Mouse (Mus musculus) forebrain, embryonic 16.5 days (tissue): Measurements from ENCODE around the gene Nr1h2. TPM values are rescaled to one million over a fixed set of nuclear protein-coding genes. Genes with fewer than 3 reads are reported as not detected.
A peak's percentile ranks its signal among the peaks of the same experiment; 100 is the strongest.

Experiments used
- ATAC-seq: fragments of 200-750 bp; cut with Nextera tagmentation; 2 replicates; pipeline ENCODE4 v1.8.0; 2017; ENCODE audit warnings: mild to moderate bottlenecking, moderate library complexity
- H3K27ac ChIP-seq: fragments of 300-500 bp; sonication (generic); 2 replicates; pipeline ENCODE4 v1.5.1; 2014; ENCODE audit warnings: low read length, control low read depth
- H3K27me3 ChIP-seq: fragments of 300-500 bp; sonication (generic); replicated peaks from 2 replicates; pipeline ENCODE4 v1.6.1; 2014; ENCODE audit warnings: low read length; ENCODE audit not compliant: control insufficient read depth, insufficient read depth
- H3K36me3 ChIP-seq: fragments of 300-500 bp; sonication (generic); 2 replicates; pipeline ENCODE4 v1.6.1; 2014; ENCODE audit not compliant: control insufficient read depth, insufficient read depth
- H3K4me1 ChIP-seq: fragments of 300-500 bp; sonication (generic); replicated peaks from 2 replicates; pipeline ENCODE4 v1.6.1; 2014; ENCODE audit warnings: low read length; ENCODE audit not compliant: control insufficient read depth, insufficient read depth
- H3K4me2 ChIP-seq: fragments of 300-500 bp; sonication (generic); 2 replicates; pipeline ENCODE4 v1.6.1; 2014; ENCODE audit warnings: mild to moderate bottlenecking, low read length, control low read depth
- H3K4me3 ChIP-seq: fragments of 300-500 bp; sonication (generic); replicated peaks from 2 replicates; pipeline ENCODE4 v1.5.1; 2014; ENCODE audit warnings: mild to moderate bottlenecking, low read length, control low read depth
- H3K9ac ChIP-seq: fragments of 300-500 bp; sonication (generic); replicated peaks from 2 replicates; pipeline ENCODE4 v1.6.1; 2014; ENCODE audit warnings: low read depth, low read length, control low read depth
- H3K9me3 ChIP-seq: fragments of 300-500 bp; sonication (generic); 2 replicates; pipeline ENCODE4 v1.6.1; 2016; ENCODE audit warnings: low read length; ENCODE audit not compliant: control insufficient read depth
- WGBS: fragments of 180-500 bp; shearing (Covaris S2); extraction: QIAGEN DNeasy Blood & Tissue Kit; methylation state at CpG from one replicate; pipeline ENCODE4 v1.1.7; 2014; 5-methylcytosine and 5-hydroxymethylcytosine counted together
- polyA plus RNA-seq: library from polyadenylated mRNA; unstranded; fragments of >200 nt; fragmentation: Nextera tagmentation; extraction: Ambion mirVana; gene quantifications from 2 replicates; pipeline ENCODE4 v1.2.1, GENCODE M21; 2015

The Nr1h2 gene
- polyA plus RNA-seq, 1 experiment from 2014 or later = 69.8 TPM

DNA sequence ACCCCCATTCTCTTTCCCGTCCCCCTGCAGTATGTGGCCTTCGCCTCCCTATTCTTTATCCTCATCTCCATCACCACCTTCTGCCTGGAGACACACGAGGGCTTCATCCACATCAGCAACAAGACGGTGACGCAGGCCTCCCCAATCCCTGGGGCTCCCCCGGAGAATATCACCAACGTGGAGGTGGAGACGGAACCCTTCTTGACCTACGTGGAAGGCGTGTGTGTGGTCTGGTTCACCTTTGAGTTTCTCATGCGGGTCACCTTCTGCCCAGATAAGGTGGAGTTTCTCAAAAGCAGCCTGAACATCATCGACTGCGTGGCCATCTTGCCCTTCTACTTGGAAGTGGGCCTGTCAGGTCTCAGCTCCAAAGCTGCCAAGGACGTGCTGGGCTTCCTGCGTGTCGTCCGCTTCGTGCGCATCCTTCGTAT is 41.4 kb upstream of the Nr1h2 start:
- H3K4me1 ChIP-seq = peaks cover 39% of the 10 kb centered on the region
- H3K4me3 ChIP-seq = no peak overlapping the region
- H3K9me3 ChIP-seq = no peaks in the 10 kb centered on the region
- 94% methylated on average over 20 of the region's 20 CpGs for WGBS
- peaks cover 16% of the 10 kb centered on the region; the same call in 1 of the 2 replicates for H3K27me3 ChIP-seq
- no peak for ATAC-seq
- no peak overlapping the region for H3K27ac ChIP-seq
- H3K4me2 ChIP-seq = no peak overlapping the region
- H3K9ac ChIP-seq = no peak overlapping the region
- no peaks in the 10 kb centered on the region for H3K36me3 ChIP-seq

DNA sequence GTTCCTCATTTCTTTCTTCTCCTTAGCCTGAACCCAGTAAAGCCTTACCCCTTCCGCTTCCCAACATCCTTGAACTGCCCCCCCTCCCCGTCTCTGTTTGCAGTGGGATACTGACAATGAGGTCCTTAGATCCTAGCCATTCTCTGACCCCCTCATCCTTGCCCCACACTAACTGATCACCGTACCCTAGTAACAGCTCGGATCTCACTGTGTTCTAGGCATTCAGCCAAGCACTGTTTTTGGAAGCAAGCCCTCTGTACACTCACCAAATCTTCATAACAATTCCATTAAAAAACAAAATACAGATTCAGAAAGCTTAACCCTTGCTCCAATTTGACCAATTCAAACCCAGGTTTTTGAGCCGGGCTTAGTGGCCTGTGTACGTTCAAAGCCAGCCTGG is 40.5 kb upstream of the Nr1h2 start:
- no peaks in the 10 kb centered on the region for H3K9me3 ChIP-seq
- peak overlapping the region; percentile 73 for H3K9ac ChIP-seq
- H3K4me1 ChIP-seq = peaks cover 47% of the 10 kb centered on the region
- H3K4me3 ChIP-seq = peak overlapping the region; percentile 58
- peak overlapping the region; percentile 61 for H3K27ac ChIP-seq
- H3K4me2 ChIP-seq = peak overlapping the region; percentile 59
- peaks cover 16% of the 10 kb centered on the region; the same call in 1 of the 2 replicates for H3K27me3 ChIP-seq
- H3K36me3 ChIP-seq = no peaks in the 10 kb centered on the region
- ATAC-seq = no peak
- WGBS = 17% methylated on average over 6 of the region's 6 CpGs

DNA sequence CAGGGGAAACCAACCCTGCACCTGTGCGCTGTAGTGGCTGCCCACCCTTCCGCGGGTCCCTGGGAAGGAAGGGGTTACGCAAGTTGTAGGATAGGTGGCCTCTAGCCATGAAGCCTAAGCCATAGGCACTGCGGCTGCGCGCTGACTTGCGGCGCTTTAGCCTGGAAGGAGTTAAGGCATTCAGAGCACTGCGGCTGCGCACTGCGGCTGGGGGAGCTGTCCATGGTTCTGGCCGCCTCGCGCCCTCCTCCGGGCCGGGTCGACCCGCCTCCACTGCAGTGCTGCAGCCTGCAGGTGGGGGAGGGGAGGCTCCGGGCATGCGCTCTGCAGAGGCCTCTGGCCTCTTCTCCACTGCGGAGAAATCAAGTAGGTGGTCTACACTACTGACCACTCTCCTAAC is 40.0 kb upstream of the Nr1h2 start:
- Histone ChIP-seq H3K9me3 (no peaks in the 10 kb centered on the region), H3K27ac (peak overlapping the region; percentile 61), H3K4me2 (peak overlapping the region; percentile 59), H3K4me3 (peak overlapping the region; percentile 58), H3K27me3 (peaks cover 16% of the 10 kb centered on the region; the same call in 1 of the 2 replicates), H3K36me3 (no peaks in the 10 kb centered on the region), H3K9ac (peak overlapping the region; percentile 73), H3K4me1 (peaks cover 49% of the 10 kb centered on the region)
- under 1% methylated on average over 22 of the region's 22 CpGs for WGBS
- ATAC-seq = peak; percentile 27

DNA sequence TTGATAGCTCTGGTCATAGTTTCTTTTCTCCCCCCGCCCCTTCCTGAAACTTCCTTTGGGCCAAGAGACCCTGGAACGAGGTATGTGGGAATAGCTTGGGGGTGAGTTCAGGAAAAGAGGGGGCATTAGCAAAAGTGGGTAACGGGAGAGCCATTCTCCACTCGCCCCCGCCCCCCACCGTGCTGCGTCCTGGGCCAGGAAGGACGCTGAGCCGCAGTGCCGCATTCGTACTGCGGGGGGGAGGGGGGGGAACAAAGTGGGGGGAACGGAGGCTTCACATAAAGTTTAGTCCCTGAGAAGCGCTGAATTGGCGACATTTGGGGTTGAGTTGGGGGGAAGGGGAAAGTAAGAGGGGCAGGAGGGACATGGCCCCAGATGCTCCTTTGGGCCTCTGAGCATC is 39.3 kb upstream of the Nr1h2 start:
- no peak overlapping the region for H3K9ac ChIP-seq
- H3K4me3 ChIP-seq = peak overlapping the region; percentile 8; the same call in 1 of the 2 replicates
- 2% methylated on average over 13 of the region's 15 CpGs for WGBS
- H3K27me3 ChIP-seq = peaks cover 20% of the 10 kb centered on the region
- peaks cover 56% of the 10 kb centered on the region for H3K4me1 ChIP-seq
- no peaks in the 10 kb centered on the region for H3K9me3 ChIP-seq
- no peak for ATAC-seq
- H3K4me2 ChIP-seq = peak overlapping the region; percentile 59
- H3K27ac ChIP-seq = no peak overlapping the region
- H3K36me3 ChIP-seq = no peaks in the 10 kb centered on the region

DNA sequence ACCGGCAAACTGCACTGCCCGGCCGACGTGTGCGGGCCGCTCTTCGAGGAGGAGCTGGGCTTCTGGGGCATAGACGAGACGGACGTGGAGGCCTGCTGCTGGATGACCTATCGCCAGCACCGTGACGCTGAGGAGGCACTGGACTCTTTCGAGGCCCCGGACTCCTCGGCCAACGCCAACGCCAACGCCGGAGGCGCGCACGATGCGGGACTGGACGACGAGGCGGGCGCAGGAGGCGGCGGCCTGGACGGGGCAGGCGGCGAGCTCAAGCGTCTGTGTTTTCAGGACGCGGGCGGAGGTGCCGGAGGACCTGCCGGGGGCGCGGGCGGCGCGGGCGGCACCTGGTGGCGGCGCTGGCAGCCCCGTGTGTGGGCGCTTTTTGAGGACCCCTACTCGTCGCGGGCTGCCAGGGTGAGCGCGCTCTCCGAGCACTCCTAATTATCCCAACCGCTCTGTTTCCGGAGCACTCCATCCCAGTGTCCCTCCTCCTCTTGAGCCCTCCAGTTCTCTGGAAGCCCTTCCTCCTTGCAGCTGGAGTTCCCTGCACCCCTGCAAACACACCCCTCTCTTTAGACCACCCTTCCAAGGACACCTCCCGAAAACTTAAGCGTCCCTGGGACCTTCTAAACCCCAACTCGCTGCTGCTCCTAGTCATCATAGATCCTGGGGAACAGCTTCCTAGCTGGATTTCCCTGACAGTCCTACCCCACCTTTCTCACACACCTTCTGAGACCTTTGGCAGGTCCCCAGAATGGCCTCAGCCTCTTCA is 37.8 kb upstream of the Nr1h2 start:
- Histone ChIP-seq H3K4me3 (peak overlapping the region; percentile 67), H3K27me3 (peaks cover 28% of the 10 kb centered on the region), H3K9ac (peak overlapping the region; percentile 64), H3K9me3 (no peaks in the 10 kb centered on the region), H3K4me1 (peaks cover 67% of the 10 kb centered on the region), H3K27ac (no peak overlapping the region), H3K36me3 (no peaks in the 10 kb centered on the region), H3K4me2 (peak overlapping the region; percentile 96)
- ATAC-seq = no peak
- under 1% methylated on average over 60 of the region's 60 CpGs for WGBS

DNA sequence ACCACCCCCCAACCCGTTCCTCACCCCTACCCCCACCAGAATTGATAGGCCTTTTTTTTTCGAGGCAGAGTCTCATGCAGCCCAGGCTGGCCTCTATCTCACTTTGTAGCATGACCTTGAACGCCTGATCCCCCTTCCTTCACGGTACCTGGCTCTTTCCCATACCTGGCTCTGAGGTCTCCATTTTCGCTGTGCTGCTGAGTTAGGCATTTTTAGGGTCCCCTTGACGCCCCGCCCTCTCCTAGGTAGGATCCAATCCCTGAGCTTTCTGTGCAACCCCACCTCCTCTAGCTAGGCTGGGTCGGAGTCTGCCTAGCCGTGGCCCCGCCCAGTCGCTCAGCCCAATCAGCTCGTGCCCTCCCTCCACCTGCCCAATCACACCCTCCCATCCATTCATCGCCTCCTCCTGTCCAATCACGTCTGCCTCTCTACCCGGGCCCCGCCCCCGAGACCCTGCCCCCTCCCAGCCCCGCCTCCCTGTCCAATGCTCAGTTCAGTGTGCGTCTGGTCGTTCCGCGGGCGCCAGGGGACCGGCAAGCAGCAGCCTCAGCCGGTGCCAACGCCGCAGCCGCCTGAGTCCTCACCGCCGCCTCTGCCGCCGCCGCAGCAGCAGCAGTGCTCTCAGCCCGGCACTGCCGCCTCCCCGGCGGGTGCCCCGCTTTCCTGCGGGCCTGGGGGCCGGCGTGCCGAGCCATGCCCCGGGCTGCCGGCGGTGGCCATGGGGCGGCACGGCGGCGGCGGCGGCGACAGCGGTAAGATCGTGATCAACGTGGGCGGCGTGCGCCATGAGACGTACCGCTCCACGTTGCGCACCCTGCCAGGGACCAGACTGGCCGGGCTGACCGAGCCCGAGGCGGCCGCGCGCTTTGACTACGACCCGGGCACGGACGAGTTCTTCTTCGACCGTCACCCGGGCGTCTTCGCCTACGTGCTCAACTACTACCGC is 36.9 kb upstream of the Nr1h2 start, which contains the start of gene Kcnc3:
Kcnc3 (plus strand) TSS at position 263 of the 946 bp plus-strand sequence.
- peaks cover 67% of the 10 kb centered on the region for H3K4me1 ChIP-seq
- peak within 1 kb of the TSS; percentile 29; the same call in 1 of the 2 replicates for H3K27ac ChIP-seq
- H3K4me3 ChIP-seq = peak within 1 kb of the TSS; percentile 67
- H3K27me3 ChIP-seq = peaks cover 28% of the 10 kb centered on the region
- H3K36me3 ChIP-seq = no peaks in the 10 kb centered on the region
- under 1% methylated on average over 76 of the region's 80 CpGs for WGBS
- peak within 1 kb of the TSS; percentile 96 for H3K4me2 ChIP-seq
- peak within 1 kb of the TSS; percentile 64 for H3K9ac ChIP-seq
- H3K9me3 ChIP-seq = no peaks in the 10 kb centered on the region
- ATAC-seq = peak; percentile 92

DNA sequence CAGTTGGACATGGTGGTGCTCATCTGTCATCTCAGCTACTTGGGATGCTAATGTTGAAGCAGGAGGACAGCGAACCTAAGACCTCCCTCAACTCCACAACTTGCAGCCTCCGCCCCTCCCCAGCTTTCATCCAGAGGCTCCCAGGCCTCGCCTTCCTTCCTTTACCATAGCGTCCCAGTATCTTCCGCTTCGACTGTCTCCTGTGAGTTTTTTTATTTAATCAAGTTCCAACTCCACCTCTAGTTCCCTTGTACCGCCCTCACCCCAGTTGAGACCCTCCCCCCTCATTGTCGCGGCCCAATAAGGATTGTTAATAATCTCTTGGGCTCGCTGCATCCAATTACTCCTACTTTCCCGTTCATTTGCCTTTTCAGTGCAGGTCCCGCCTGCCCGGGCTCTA is 36.2 kb upstream of the Nr1h2 start:
- ATAC-seq = no peak
- no peak overlapping the region; the same call in 1 of the 2 replicates for H3K9ac ChIP-seq
- peak overlapping the region; percentile 67 for H3K4me3 ChIP-seq
- peaks cover 28% of the 10 kb centered on the region for H3K27me3 ChIP-seq
- H3K36me3 ChIP-seq = no peaks in the 10 kb centered on the region
- no peaks in the 10 kb centered on the region for H3K9me3 ChIP-seq
- H3K4me1 ChIP-seq = peaks cover 67% of the 10 kb centered on the region
- peak overlapping the region; percentile 96 for H3K4me2 ChIP-seq
- no peak overlapping the region for H3K27ac ChIP-seq
- 2% methylated on average over 13 of the region's 13 CpGs for WGBS

DNA sequence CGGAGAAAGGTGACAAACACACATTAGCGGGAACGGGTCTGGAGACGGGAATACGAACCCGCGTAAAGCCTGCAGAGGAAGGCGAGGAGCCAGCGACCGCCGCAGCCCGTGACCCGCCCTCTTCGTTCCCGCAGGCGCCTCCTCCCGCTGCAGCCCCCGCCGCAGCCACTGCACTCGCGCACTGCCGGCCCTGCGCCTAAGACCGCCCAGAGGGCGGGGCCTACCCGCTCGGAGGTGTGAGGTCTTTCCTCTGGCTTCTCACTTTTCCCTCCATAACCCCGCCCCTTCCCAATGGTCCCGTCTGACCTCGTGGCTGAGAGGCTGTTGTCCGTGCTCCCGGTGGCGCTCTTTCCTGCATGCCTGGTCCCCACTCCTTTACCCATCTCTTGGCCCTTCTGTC is 35.4 kb upstream of the Nr1h2 start:
- 0 out of 2 replicates have a peak, but pooled peaks have one; percentile 13 for ATAC-seq
- WGBS = 0% methylated on average over 30 of the region's 33 CpGs
- Histone ChIP-seq H3K27ac (peak overlapping the region; percentile 16), H3K27me3 (peaks cover 28% of the 10 kb centered on the region), H3K4me1 (peaks cover 60% of the 10 kb centered on the region), H3K36me3 (no peaks in the 10 kb centered on the region), H3K9me3 (no peaks in the 10 kb centered on the region), H3K4me3 (peak overlapping the region; percentile 67), H3K4me2 (peak overlapping the region; percentile 96), H3K9ac (peak overlapping the region; percentile 63)

DNA sequence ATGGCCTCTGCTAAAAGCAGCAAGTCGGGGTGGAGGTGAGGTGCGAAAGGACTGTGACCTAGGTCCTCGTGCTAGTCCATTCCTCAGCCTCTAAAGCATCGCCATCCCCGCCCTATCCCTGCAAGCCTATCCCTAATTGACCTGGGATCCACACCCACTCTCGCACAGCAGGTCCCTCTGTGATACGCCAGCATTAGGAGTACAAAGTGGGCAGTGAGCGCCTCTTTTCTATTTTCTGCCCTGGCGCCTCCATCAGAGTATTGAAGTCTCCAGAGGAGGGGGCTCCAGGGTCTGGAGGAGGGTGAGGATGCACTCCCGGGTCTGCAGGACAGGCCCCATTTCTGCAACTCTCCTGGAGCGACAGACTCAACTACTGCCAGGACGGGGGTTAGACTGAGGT is 34.6 kb upstream of the Nr1h2 start:
- Histone ChIP-seq H3K27ac (peak overlapping the region; percentile 20; the same call in 1 of the 2 replicates), H3K9ac (peak overlapping the region; percentile 63), H3K27me3 (peaks cover 25% of the 10 kb centered on the region), H3K4me3 (peak overlapping the region; percentile 67), H3K9me3 (no peaks in the 10 kb centered on the region), H3K4me1 (peaks cover 54% of the 10 kb centered on the region), H3K4me2 (peak overlapping the region; percentile 96), H3K36me3 (no peaks in the 10 kb centered on the region)
- no peak for ATAC-seq
- 9% methylated on average over 12 of the region's 12 CpGs for WGBS
